Mouse (Mus musculus) C3H10T1/2 (cell line): ENCODE measurements around the gene Ccr3. TPM values are rescaled to one million over a fixed set of nuclear protein-coding genes. Genes with fewer than 3 reads are reported as not detected.

Experiments used
- polyA plus RNA-seq, 2 experiments: library from polyadenylated mRNA; unstranded; fragments of >200 nt; fragmentation: generic; extraction: Trizol; gene quantifications; one replicate each; pipeline ENCODE4 v1.2.1; 2012; ENCODE audit warnings: missing spikeins in 2 of 2

Gene Ccr3
- not detected for polyA plus RNA-seq

DNA sequence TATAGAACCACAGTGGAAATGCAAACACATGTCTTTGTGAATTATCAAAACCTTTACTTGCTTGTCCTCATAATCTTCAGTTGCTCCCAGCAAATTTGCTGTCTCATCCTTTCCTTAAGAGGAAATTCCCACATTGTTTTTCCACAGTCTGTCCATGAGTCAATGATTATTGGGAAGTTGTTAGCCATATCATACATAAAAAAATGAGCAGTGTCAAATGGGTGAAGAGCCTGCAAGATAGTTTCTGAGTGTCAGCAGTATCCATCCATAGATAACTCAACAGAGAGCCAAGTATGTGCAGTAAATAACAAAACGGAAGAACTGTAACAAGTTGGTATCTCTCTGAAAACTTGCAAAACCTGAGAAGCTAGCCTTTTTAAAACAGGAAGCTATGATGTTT is at the start of gene Ccr3:
Ccr3 (plus strand) TSS at position 301 of the 400 bp plus-strand sequence.

GRCm38 (mm10) chr9:123978308-123978707 is 43.5 kb upstream of the Ccr3 start, which contains the start of gene Ccr1l1:
Ccr1l1 (minus strand) TSS chr9:123978408.

Other genes starting within 250 kb of the Ccr3 start
- under 1 TPM; 0.04 to 0.05 TPM for gene Cxcr6, start 215.5 kb upstream of the Ccr3 start, polyA plus RNA-seq
- 1 to 10 TPM in 1 of 2 experiments, under 1 TPM in 1; 0.27 to 4.4 TPM for gene Fyco1, start 170.1 kb upstream of the Ccr3 start, polyA plus RNA-seq
- gene Xcr1, start 159.9 kb upstream of the Ccr3 start, polyA plus RNA-seq = under 1 TPM in 1 of 2 experiments, not detected in 1; 0.02 TPM
- gene Ccr1, start 53.3 kb upstream of the Ccr3 start, polyA plus RNA-seq = not detected
- not detected for gene Ccr1l1, start 43.6 kb upstream of the Ccr3 start, polyA plus RNA-seq
- gene Ccr2, start 80.0 kb downstream of the Ccr3 start, polyA plus RNA-seq = not detected
- gene Ccr5, start 99.6 kb downstream of the Ccr3 start, polyA plus RNA-seq = not detected